Mouse (Mus musculus): Measurements from ENCODE around the gene Pofut2. TPM values are rescaled to one million over a fixed set of nuclear protein-coding genes. Genes with fewer than 3 reads are reported as not detected.

Pofut2 gene
- polyA plus RNA-seq, 1 experiment = 45.9 TPM

GRCm38 (mm10) chr10:77229609-77230595 is 29.1 kb upstream of the Pofut2 start:
- no peak overlapping the region for H3K27ac ChIP-seq (ENCODE audit: insufficient read depth, low read depth, low read length)
- no peaks in the 10 kb centered on the region for H3K4me1 ChIP-seq (ENCODE audit: control insufficient read depth, insufficient read depth, low read length)
- no peaks in the 10 kb centered on the region for H3K36me3 ChIP-seq (ENCODE audit: control insufficient read depth, insufficient read depth, low read length)
- no peak for DNase-seq
- H3K4me3 ChIP-seq (ENCODE audit: insufficient read depth, low read depth, low read length) = no peak overlapping the region
- no peak for TF ChIP-seq CTCF (conservative IDR thresholded peaks at IDR 0.05; ENCODE audit: insufficient read depth, insufficient read length, low read depth, low read length)
- WGBS = 80% methylated on average over 13 of the region's 13 CpGs
- H3K27me3 ChIP-seq (replicated peaks; ENCODE audit: control insufficient read depth, insufficient read depth, low read length) = no peaks in the 10 kb centered on the region

DNA sequence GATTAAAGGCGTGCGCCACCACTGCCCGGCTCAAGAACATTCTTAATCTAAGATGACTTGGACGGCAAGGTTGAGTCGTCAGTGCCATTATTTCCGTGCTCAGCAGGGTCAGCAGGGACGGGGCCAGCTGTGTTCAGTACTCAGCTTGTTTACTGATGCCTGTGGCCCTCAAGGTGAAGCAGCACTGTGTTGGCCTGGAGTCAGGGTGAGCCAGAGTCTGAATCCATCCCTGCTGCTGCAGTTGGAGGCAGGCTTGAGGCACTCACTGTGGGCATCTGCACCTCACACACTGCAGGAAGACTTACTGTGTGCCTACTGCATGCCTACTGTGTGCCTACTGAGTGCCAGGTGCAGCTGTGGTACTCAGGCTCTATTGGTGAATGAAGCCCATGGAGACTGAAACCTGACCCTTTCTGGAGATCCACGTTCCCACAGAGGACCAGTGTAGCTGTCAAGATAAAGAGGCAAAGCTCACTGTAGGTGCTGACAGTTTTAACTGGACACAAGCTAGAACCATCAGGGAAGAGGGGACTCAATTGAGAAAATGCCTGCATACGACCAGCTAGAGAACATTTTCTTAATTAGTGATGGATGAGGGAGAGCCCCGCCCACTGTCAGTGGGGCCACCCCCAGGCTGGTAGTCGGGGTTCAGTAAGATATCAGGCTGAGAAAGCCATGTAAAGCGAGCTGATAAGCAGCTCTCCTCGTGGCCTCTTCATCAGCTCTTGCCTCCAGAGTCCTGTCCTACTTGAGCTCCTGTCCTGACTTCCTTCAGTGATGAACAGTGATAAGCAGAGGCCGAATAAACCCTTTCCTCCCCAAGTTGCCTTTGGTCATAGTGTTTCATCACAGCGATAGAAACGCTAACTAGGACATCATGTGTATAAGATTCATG is 26.9 kb upstream of the Pofut2 start:
- H3K4me1 ChIP-seq (ENCODE audit: control insufficient read depth, insufficient read depth, low read length) = no peaks in the 10 kb centered on the region
- no peak for DNase-seq
- no peak overlapping the region for H3K4me3 ChIP-seq (ENCODE audit: insufficient read depth, low read depth, low read length)
- TF ChIP-seq POLR2A (IDR thresholded peaks at IDR 0.05; ENCODE audit: low read depth, low read length) (no peak), CTCF (conservative IDR thresholded peaks at IDR 0.05; ENCODE audit: insufficient read depth, insufficient read length, low read depth, low read length) (no peak)
- H3K36me3 ChIP-seq (ENCODE audit: control insufficient read depth, insufficient read depth, low read length) = no peaks in the 10 kb centered on the region
- WGBS = 73% methylated on average over 16 of the region's 16 CpGs
- no peaks in the 10 kb centered on the region for H3K27me3 ChIP-seq (replicated peaks; ENCODE audit: control insufficient read depth, insufficient read depth, low read length)
- H3K27ac ChIP-seq (ENCODE audit: insufficient read depth, low read depth, low read length) = no peak overlapping the region

DNA sequence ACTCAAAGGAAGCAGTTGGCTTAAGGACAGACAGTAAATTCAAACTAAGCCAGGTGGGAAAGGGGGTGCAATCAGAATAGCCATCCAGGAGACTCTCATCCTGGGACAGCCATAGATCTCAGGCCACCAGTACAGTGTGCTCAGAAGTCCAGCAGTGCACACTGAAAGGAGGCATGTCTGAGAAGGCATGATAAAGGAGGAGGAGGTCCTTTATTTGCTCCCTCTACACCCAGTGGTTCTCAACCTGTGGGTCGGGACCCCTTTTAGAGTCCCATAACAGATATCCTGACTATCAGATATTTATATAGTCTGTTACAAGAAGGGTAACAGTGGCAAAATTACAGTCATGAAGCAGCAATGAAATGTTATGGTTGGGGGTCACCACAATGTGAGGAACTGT is 25.8 kb upstream of the Pofut2 start:
- DNase-seq = no peak
- no peak overlapping the region for H3K4me3 ChIP-seq (ENCODE audit: insufficient read depth, low read depth, low read length)
- H3K4me1 ChIP-seq (ENCODE audit: control insufficient read depth, insufficient read depth, low read length) = no peaks in the 10 kb centered on the region
- WGBS = 94% methylated on average over 1 of the region's 1 CpGs
- no peak overlapping the region for H3K27ac ChIP-seq (ENCODE audit: insufficient read depth, low read depth, low read length)
- TF ChIP-seq CTCF (conservative IDR thresholded peaks at IDR 0.05; ENCODE audit: insufficient read depth, insufficient read length, low read depth, low read length) = no peak
- no peak for TF ChIP-seq POLR2A (IDR thresholded peaks at IDR 0.05; ENCODE audit: low read depth, low read length)
- H3K27me3 ChIP-seq (replicated peaks; ENCODE audit: control insufficient read depth, insufficient read depth, low read length) = no peaks in the 10 kb centered on the region
- no peaks in the 10 kb centered on the region for H3K36me3 ChIP-seq (ENCODE audit: control insufficient read depth, insufficient read depth, low read length)

GRCm38 (mm10) chr10:77234991-77235616 is 23.9 kb upstream of the Pofut2 start:
- WGBS = 47% methylated on average over 12 of the region's 12 CpGs
- Histone ChIP-seq H3K4me3 (ENCODE audit: insufficient read depth, low read depth, low read length) (no peak overlapping the region), H3K27me3 (replicated peaks; ENCODE audit: control insufficient read depth, insufficient read depth, low read length) (no peaks in the 10 kb centered on the region), H3K27ac (ENCODE audit: insufficient read depth, low read depth, low read length) (no peak overlapping the region), H3K4me1 (ENCODE audit: control insufficient read depth, insufficient read depth, low read length) (no peaks in the 10 kb centered on the region), H3K36me3 (ENCODE audit: control insufficient read depth, insufficient read depth, low read length) (no peaks in the 10 kb centered on the region)
- DNase-seq = peak; percentile 48
- no peak for TF ChIP-seq CTCF (conservative IDR thresholded peaks at IDR 0.05; ENCODE audit: insufficient read depth, insufficient read length, low read depth, low read length)
- TF ChIP-seq POLR2A (IDR thresholded peaks at IDR 0.05; ENCODE audit: low read depth, low read length) = no peak

- Histone ChIP-seq H3K27me3 (replicated peaks; ENCODE audit: control insufficient read depth, insufficient read depth, low read length) (no peaks in the 10 kb centered on the region), H3K36me3 (ENCODE audit: control insufficient read depth, insufficient read depth, low read length) (no peaks in the 10 kb centered on the region), H3K4me1 (ENCODE audit: control insufficient read depth, insufficient read depth, low read length) (no peaks in the 10 kb centered on the region), H3K4me3 (ENCODE audit: insufficient read depth, low read depth, low read length) (no peak overlapping the region), H3K27ac (ENCODE audit: insufficient read depth, low read depth, low read length) (no peak overlapping the region)
- TF ChIP-seq POLR2A (IDR thresholded peaks at IDR 0.05; ENCODE audit: low read depth, low read length) (no peak), CTCF (conservative IDR thresholded peaks at IDR 0.05; ENCODE audit: insufficient read depth, insufficient read length, low read depth, low read length) (no peak)
- WGBS = 66% methylated on average over 16 of the region's 16 CpGs
- DNase-seq = no peak
Observed at GRCm38 (mm10) chr10:77237795-77238580, 21.0 kb upstream of the Pofut2 start.

DNA sequence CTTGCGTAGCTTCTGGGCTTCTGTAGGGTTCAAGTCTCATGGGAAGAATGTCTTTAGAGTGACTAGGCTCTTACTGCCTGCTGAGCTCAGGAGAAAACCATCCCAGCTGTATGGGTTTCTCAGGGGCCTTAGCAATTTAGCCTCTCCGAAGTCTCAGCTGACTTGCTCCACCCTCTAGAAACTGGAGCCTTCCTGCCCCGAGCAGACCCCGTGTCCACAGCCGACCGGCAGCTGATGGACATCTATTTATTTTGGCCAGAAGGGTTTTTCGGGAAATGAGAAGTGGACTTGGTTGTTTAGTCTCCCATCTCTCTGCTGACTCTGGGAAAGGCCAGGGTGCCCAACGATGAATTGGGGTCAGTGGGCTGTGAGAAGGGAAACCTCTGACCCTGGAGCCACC is 18.3 kb upstream of the Pofut2 start:
- peak; percentile 58 for DNase-seq
- Histone ChIP-seq H3K4me3 (ENCODE audit: insufficient read depth, low read depth, low read length) (no peak overlapping the region), H3K27me3 (replicated peaks; ENCODE audit: control insufficient read depth, insufficient read depth, low read length) (no peaks in the 10 kb centered on the region), H3K36me3 (ENCODE audit: control insufficient read depth, insufficient read depth, low read length) (no peaks in the 10 kb centered on the region), H3K4me1 (ENCODE audit: control insufficient read depth, insufficient read depth, low read length) (peaks cover 3% of the 10 kb centered on the region; the same call in 1 of the 2 replicates), H3K27ac (ENCODE audit: insufficient read depth, low read depth, low read length) (peak overlapping the region; percentile 60; the same call in 1 of the 2 replicates)
- 59% methylated on average over 8 of the region's 8 CpGs for WGBS
- TF ChIP-seq CTCF (conservative IDR thresholded peaks at IDR 0.05; ENCODE audit: insufficient read depth, insufficient read length, low read depth, low read length) = no peak
- TF ChIP-seq POLR2A (IDR thresholded peaks at IDR 0.05; ENCODE audit: low read depth, low read length) = no peak

Data from kidney, adult 2 months (tissue).